Mouse (Mus musculus) forebrain, postnatal 0 days (tissue): ENCODE measurements around the gene Rps7. TPM values are rescaled to one million over a fixed set of nuclear protein-coding genes. Genes with fewer than 3 reads are reported as not detected.
A peak's percentile ranks its signal among the peaks of the same experiment; 100 is the strongest.

Experiments
- ATAC-seq: fragments of 200-750 bp; cut with Nextera tagmentation; 2 replicates; pipeline ENCODE4 v1.8.0; 2017; ENCODE audit warnings: mild to moderate bottlenecking, moderate library complexity
- DNase-seq: peaks from one replicate; pipeline ENCODE4 v3.0.0-alpha.2; 2015
- H3K27ac ChIP-seq: fragments of 300-500 bp; sonication (generic); 2 replicates; pipeline ENCODE4 v1.5.1; 2014; ENCODE audit warnings: low read depth, mild to moderate bottlenecking, antibody characterized with exemption, low read length, moderate library complexity, mixed read lengths
- H3K27me3 ChIP-seq: fragments of 300-500 bp; sonication (generic); 2 replicates; pipeline ENCODE4 v1.6.1; 2014; ENCODE audit warnings: mild to moderate bottlenecking, low read length, mixed read lengths; ENCODE audit not compliant: insufficient read depth
- H3K36me3 ChIP-seq: fragments of 300-500 bp; sonication (generic); 2 replicates; pipeline ENCODE4 v1.6.1; 2014; ENCODE audit warnings: mild to moderate bottlenecking, moderate library complexity; ENCODE audit not compliant: insufficient read depth
- H3K4me1 ChIP-seq: fragments of 300-500 bp; sonication (generic); 2 replicates; pipeline ENCODE4 v1.6.1; 2014; ENCODE audit warnings: antibody characterized with exemption; ENCODE audit not compliant: insufficient read depth
- H3K4me2 ChIP-seq: fragments of 300-500 bp; sonication (generic); 2 replicates; pipeline ENCODE4 v1.6.1; 2014; ENCODE audit warnings: low read depth, mild to moderate bottlenecking, moderate library complexity
- H3K4me3 ChIP-seq: fragments of 300-500 bp; sonication (generic); 2 replicates; pipeline ENCODE4 v1.5.1; 2014; ENCODE audit warnings: low read depth, low read length, mixed read lengths
- H3K9ac ChIP-seq: fragments of 300-500 bp; sonication (generic); 2 replicates; pipeline ENCODE4 v1.6.1; 2014; ENCODE audit warnings: mild to moderate bottlenecking
- H3K9me3 ChIP-seq: fragments of 300-500 bp; sonication (generic); 2 replicates; pipeline ENCODE4 v1.6.1; 2016; ENCODE audit warnings: low read length
- CTCF ChIP-seq: sonication (generic); IDR thresholded peaks from 2 replicates; pipeline ENCODE4 v1.5.1; 2016; ENCODE audit warnings: antibody characterized with exemption, control low read depth, low read depth
- WGBS: fragments of 180-500 bp; shearing (Covaris S2); extraction: QIAGEN DNeasy Blood & Tissue Kit; methylation state at CpG from one replicate; pipeline ENCODE4 v1.1.7; 2014; 5-methylcytosine and 5-hydroxymethylcytosine counted together
- polyA plus RNA-seq: library from polyadenylated mRNA; unstranded; fragments of >200 nt; fragmentation: Nextera tagmentation; extraction: Ambion mirVana; gene quantifications from 2 replicates; pipeline ENCODE4 v1.2.1, GENCODE M21; 2015
- total RNA-seq: library from RNA; depleted of rRNA; stranded (reverse); fragments of >200 nt; gene quantifications from 2 replicates; pipeline ENCODE4 v1.2.3, GENCODE M21; 2014; rRNA removed

The Rps7 gene
- total RNA-seq (1,274 and 1,982 TPM in 2 replicates), polyA plus RNA-seq (605 and 756 TPM in 2 replicates)

- DNase-seq (peak; percentile 97), ATAC-seq (peak; percentile 99)
- peak within 1 kb of the TSS; percentile 63 for H3K4me2 ChIP-seq
- H3K27ac ChIP-seq, result peak within 1 kb of the TSS; percentile 85
- peak within 1 kb of the TSS; percentile 87 for H3K9ac ChIP-seq
- H3K27me3 ChIP-seq, result no peaks in the 10 kb centered on the region
- no peaks in the 10 kb centered on the region for H3K9me3 ChIP-seq
- peaks cover 29% of the 10 kb centered on the region for H3K36me3 ChIP-seq
- 0 out of 2 replicates have a peak, but pooled peaks cover 2% of the 10 kb centered on the region for H3K4me1 ChIP-seq
- H3K4me3 ChIP-seq, result peak within 1 kb of the TSS; percentile 63
- 6% methylated on average over 69 of the region's 69 CpGs for WGBS
- TF ChIP-seq CTCF, result no peak
These were observed at the start of gene Rps7 for GRCm38 (mm10) chr12:28635535-28636476. TSS of gene Rps7 (minus strand) at chr12:28635953.

- 89% methylated on average over 1 of the region's 1 CpGs for WGBS
- no peak overlapping the region for H3K4me2 ChIP-seq
- ATAC-seq (no peak), DNase-seq (no peak)
- H3K9me3 ChIP-seq, result no peaks in the 10 kb centered on the region
- H3K9ac ChIP-seq, result no peak overlapping the region
- no peak for TF ChIP-seq CTCF
- H3K27me3 ChIP-seq, result no peaks in the 10 kb centered on the region
- H3K4me3 ChIP-seq, result no peak overlapping the region
- no peaks in the 10 kb centered on the region for H3K4me1 ChIP-seq
- peaks cover 5% of the 10 kb centered on the region for H3K36me3 ChIP-seq
- H3K27ac ChIP-seq, result no peak overlapping the region
These were observed 48.9 kb upstream of the Rps7 start for GRCm38 (mm10) chr12:28684674-28685073.

- Histone ChIP-seq H3K36me3 (no peaks in the 10 kb centered on the region), H3K9me3 (no peaks in the 10 kb centered on the region), H3K4me3 (peak overlapping the region; percentile 51; the same call in 1 of the 2 replicates), H3K9ac (peak overlapping the region; percentile 80), H3K4me1 (peaks cover 9% of the 10 kb centered on the region), H3K27me3 (no peaks in the 10 kb centered on the region), H3K4me2 (peak overlapping the region; percentile 64), H3K27ac (peak overlapping the region; percentile 97)
- DNase-seq (no peak), ATAC-seq (no peak)
- WGBS, result 73% methylated on average over 5 of the region's 5 CpGs
- no peak for TF ChIP-seq CTCF
These were observed 40.1 kb upstream of the Rps7 start for GRCm38 (mm10) chr12:28675925-28676209.

DNA sequence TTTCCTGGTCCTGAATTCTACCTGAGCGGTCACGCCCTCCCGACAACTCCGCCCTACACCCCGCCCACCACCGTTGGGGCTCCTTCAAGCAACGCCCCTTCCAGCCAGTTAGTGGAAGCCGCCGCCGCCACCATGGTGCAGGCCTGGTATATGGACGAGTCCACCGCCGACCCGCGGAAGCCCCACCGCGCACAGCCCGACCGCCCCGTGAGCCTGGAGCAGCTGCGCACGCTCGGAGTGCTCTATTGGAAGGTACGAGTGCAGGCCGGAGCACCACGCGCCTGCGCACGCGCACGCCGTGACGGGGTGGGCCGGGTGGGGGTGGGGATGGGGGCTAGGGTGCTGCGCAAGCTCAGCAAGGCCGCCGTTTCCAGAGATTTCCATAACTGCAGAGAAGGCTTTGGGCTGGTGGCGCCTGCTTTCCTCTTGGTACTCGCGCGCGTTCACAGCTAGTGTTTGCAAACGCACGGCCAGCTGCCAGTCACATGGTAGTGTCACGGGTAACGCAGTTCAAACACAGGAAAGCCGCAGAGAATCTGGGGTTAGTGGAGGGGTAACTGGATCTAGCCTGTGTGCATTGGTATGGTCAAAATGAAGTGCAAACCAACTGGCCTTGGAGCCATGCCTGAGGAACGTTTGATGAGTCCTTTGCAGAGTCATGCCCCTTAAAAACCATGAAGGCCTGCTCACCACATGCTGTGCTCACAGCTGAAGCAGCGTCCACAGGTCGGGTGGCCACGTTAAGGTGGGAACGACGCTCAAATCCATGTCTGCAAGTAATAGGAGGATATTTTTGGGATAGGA is 39.6 kb upstream of the Rps7 start, which contains the start of gene Adi1:
Adi1 (plus strand) TSS at position 111 of the 804 bp plus-strand sequence.
- peak within 1 kb of the TSS; percentile 97 for H3K27ac ChIP-seq
- 4% methylated on average over 53 of the region's 53 CpGs for WGBS
- ATAC-seq, result peak; percentile 98
- H3K36me3 ChIP-seq, result no peaks in the 10 kb centered on the region
- H3K9ac ChIP-seq, result peak within 1 kb of the TSS; percentile 80
- H3K4me2 ChIP-seq, result peak within 1 kb of the TSS; percentile 64
- TF ChIP-seq CTCF, result no peak
- no peaks in the 10 kb centered on the region for H3K9me3 ChIP-seq
- peak; percentile 95 for DNase-seq
- peak within 1 kb of the TSS; percentile 51 for H3K4me3 ChIP-seq
- no peaks in the 10 kb centered on the region for H3K27me3 ChIP-seq
- peaks cover 9% of the 10 kb centered on the region for H3K4me1 ChIP-seq

- ATAC-seq, result no peak
- H3K27me3 ChIP-seq, result no peaks in the 10 kb centered on the region
- H3K36me3 ChIP-seq, result no peaks in the 10 kb centered on the region
- peak overlapping the region; percentile 97 for H3K27ac ChIP-seq
- WGBS, result 89% methylated on average over 10 of the region's 10 CpGs
- H3K9ac ChIP-seq, result no peak overlapping the region
- H3K4me1 ChIP-seq, result peaks cover 9% of the 10 kb centered on the region
- no peaks in the 10 kb centered on the region for H3K9me3 ChIP-seq
- peak; percentile 6 for DNase-seq
- no peak overlapping the region; the same call in 1 of the 2 replicates for H3K4me3 ChIP-seq
- TF ChIP-seq CTCF, result no peak; the same call in 1 of the 2 replicates
- H3K4me2 ChIP-seq, result peak overlapping the region; percentile 64
These were observed 38.4 kb upstream of the Rps7 start for GRCm38 (mm10) chr12:28674038-28674720.

- Histone ChIP-seq H3K4me3 (no peak overlapping the region), H3K4me2 (no peak overlapping the region), H3K36me3 (no peaks in the 10 kb centered on the region), H3K27me3 (no peaks in the 10 kb centered on the region), H3K27ac (no peak overlapping the region), H3K4me1 (no peaks in the 10 kb centered on the region), H3K9me3 (no peaks in the 10 kb centered on the region), H3K9ac (no peak overlapping the region)
- no peak for TF ChIP-seq CTCF
- 60% methylated on average over 8 of the region's 8 CpGs for WGBS
- ATAC-seq (no peak), DNase-seq (no peak)
These were observed 31.5 kb upstream of the Rps7 start for GRCm38 (mm10) chr12:28667287-28667686.
